Mouse (Mus musculus): ENCODE measurements around the gene Matk.

GRCm38 (mm10) chr10:81304597-81305238 lies 52.0 kb downstream of the Matk start:
- TF ChIP-seq CTCF (IDR thresholded peaks at IDR 0.05; ENCODE audit: control insufficient read depth, insufficient read depth, insufficient read length) (peak; percentile 93), USF1 (IDR thresholded peaks at IDR 0.05; ENCODE audit: low read depth) (no peak), MAX (IDR thresholded peaks at IDR 0.05) (no peak), CEBPB (IDR thresholded peaks at IDR 0.05; ENCODE audit: low read depth) (no peak), MYOG (IDR thresholded peaks at IDR 0.05; ENCODE audit: control insufficient read depth, extremely low read depth, insufficient read length) (no peak), MYOD1 (IDR thresholded peaks at IDR 0.05; ENCODE audit: control insufficient read depth, insufficient read length, low read depth) (no peak)

Measured in C2C12 (cell line).